Mouse (Mus musculus) erythroblast, embryonic 14.5 days (primary cell): ENCODE measurements around the gene D6Ertd527e.

Experiments
- GATA1 ChIP-seq: IDR thresholded peaks from 2 replicates; pipeline ENCODE4 v1.6.1; 2012; ENCODE audit warnings: low read length, inconsistent platforms, mixed read lengths
- TAL1 ChIP-seq: IDR thresholded peaks from 3 replicates; pipeline ENCODE4 v1.6.1; 2012; ENCODE audit warnings: low read length, inconsistent platforms, mixed read lengths

DNA sequence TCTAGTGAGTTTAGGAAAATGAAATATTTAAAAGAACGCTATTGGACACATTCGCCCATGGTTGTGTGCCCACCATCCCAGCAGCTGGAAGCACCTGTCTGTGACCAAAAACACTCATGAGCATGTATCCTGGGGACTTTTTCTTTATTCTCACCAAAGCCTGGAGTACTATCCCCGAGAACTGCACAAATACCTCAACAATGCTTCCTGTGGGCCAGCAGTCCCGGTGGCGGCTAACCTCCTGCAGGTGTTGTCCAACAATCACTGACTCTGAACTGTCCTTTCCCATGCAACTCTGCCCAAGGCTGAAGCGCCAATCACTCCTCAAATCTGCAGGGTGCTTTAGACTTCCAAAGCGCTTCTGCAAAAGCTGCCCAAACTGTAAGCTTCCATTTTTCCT, 12.1 kb downstream of the D6Ertd527e start:
- TF ChIP-seq GATA1, result no peak
- TF ChIP-seq TAL1, result no peak
